Mouse (Mus musculus): ENCODE measurements around the gene Cacna1e. TPM values are rescaled to one million over a fixed set of nuclear protein-coding genes. Genes with fewer than 3 reads are reported as not detected.

Gene Cacna1e
- polyA plus RNA-seq, 1 experiment from 2014 or later: 1.3 TPM

- Histone ChIP-seq H3K4me3 (replicated peaks) (no peak overlapping the region), H3K4me1 (no peaks in the 10 kb centered on the region), H3K9ac (no peak overlapping the region), H3K27ac (replicated peaks) (no peak overlapping the region), H3K27me3 (no peaks in the 10 kb centered on the region), H3K9me3 (replicated peaks) (no peaks in the 10 kb centered on the region), H3K4me2 (replicated peaks) (no peak overlapping the region), H3K36me3 (no peaks in the 10 kb centered on the region)
- ATAC-seq (ENCODE audit: insufficient number of reproducible peaks, low FRiP score, low TSS enrichment, low read depth): no peak
- WGBS: 56% methylated on average over 5 of the region's 5 CpGs
Observed at GRCm38 (mm10) chr1:154802301-154802904, 81.9 kb downstream of the Cacna1e start.

- no peak for ATAC-seq (ENCODE audit: insufficient number of reproducible peaks, low FRiP score, low TSS enrichment, low read depth)
- H3K4me3 ChIP-seq (replicated peaks): no peak overlapping the region
Observed at GRCm38 (mm10) chr1:154799257-154799656, 85.0 kb downstream of the Cacna1e start.

GRCm38 (mm10) chr1:154798771-154799170, 85.5 kb downstream of the Cacna1e start:
- WGBS: 64% methylated on average over 2 of the region's 2 CpGs
- H3K27me3 ChIP-seq: no peaks in the 10 kb centered on the region
- no peaks in the 10 kb centered on the region for H3K4me1 ChIP-seq
- H3K9me3 ChIP-seq (replicated peaks): no peaks in the 10 kb centered on the region
- H3K9ac ChIP-seq: no peak overlapping the region
- no peak for ATAC-seq (ENCODE audit: insufficient number of reproducible peaks, low FRiP score, low TSS enrichment, low read depth)
- no peak overlapping the region for H3K27ac ChIP-seq (replicated peaks)
- H3K4me2 ChIP-seq (replicated peaks): no peak overlapping the region
- no peak overlapping the region for H3K4me3 ChIP-seq (replicated peaks)
- H3K36me3 ChIP-seq: no peaks in the 10 kb centered on the region

More at GRCm38 (mm10) chr1:154799257-154799656, 85.0 kb downstream of the Cacna1e start:
- H3K27me3 ChIP-seq: no peaks in the 10 kb centered on the region
- no peaks in the 10 kb centered on the region for H3K9me3 ChIP-seq (replicated peaks)
- no peak overlapping the region for H3K27ac ChIP-seq (replicated peaks)
- WGBS: 85% methylated on average over 31 of the region's 31 CpGs
- H3K4me2 ChIP-seq (replicated peaks): no peak overlapping the region
- H3K36me3 ChIP-seq: no peaks in the 10 kb centered on the region
- H3K4me1 ChIP-seq: no peaks in the 10 kb centered on the region
- H3K9ac ChIP-seq: no peak overlapping the region

GRCm38 (mm10) chr1:154796685-154797084, 87.6 kb downstream of the Cacna1e start:
- H3K27ac ChIP-seq (replicated peaks): no peak overlapping the region
- peaks cover 4% of the 10 kb centered on the region; the same call in 1 of the 2 replicates for H3K4me1 ChIP-seq
- 57% methylated on average over 2 of the region's 2 CpGs for WGBS
- no peaks in the 10 kb centered on the region for H3K36me3 ChIP-seq
- H3K27me3 ChIP-seq: no peaks in the 10 kb centered on the region
- ATAC-seq (ENCODE audit: insufficient number of reproducible peaks, low FRiP score, low TSS enrichment, low read depth): no peak
- no peak overlapping the region for H3K4me3 ChIP-seq (replicated peaks)
- no peak overlapping the region for H3K9ac ChIP-seq
- no peak overlapping the region for H3K4me2 ChIP-seq (replicated peaks)
- no peaks in the 10 kb centered on the region for H3K9me3 ChIP-seq (replicated peaks)

- Histone ChIP-seq H3K36me3 (no peaks in the 10 kb centered on the region), H3K4me3 (replicated peaks) (no peak overlapping the region), H3K4me1 (peaks cover 7% of the 10 kb centered on the region; the same call in 1 of the 2 replicates), H3K4me2 (replicated peaks) (no peak overlapping the region), H3K9me3 (replicated peaks) (no peaks in the 10 kb centered on the region), H3K27me3 (no peaks in the 10 kb centered on the region), H3K9ac (no peak overlapping the region), H3K27ac (replicated peaks) (no peak overlapping the region)
- ATAC-seq (ENCODE audit: insufficient number of reproducible peaks, low FRiP score, low TSS enrichment, low read depth): no peak
- 87% methylated on average over 8 of the region's 8 CpGs for WGBS
Observed at GRCm38 (mm10) chr1:154794518-154794951, 89.8 kb downstream of the Cacna1e start.

GRCm38 (mm10) chr1:154791544-154792174, 92.6 kb downstream of the Cacna1e start:
- H3K9ac ChIP-seq: no peak overlapping the region
- no peaks in the 10 kb centered on the region for H3K36me3 ChIP-seq
- WGBS: 53% methylated on average over 13 of the region's 13 CpGs
- no peaks in the 10 kb centered on the region for H3K9me3 ChIP-seq (replicated peaks)
- ATAC-seq (ENCODE audit: insufficient number of reproducible peaks, low FRiP score, low TSS enrichment, low read depth): no peak
- no peak overlapping the region; the same call in 1 of the 2 replicates for H3K4me2 ChIP-seq (replicated peaks)
- H3K27me3 ChIP-seq: no peaks in the 10 kb centered on the region
- peak overlapping the region; percentile 5; the same call in 1 of the 2 replicates for H3K27ac ChIP-seq (replicated peaks)
- peaks cover 7% of the 10 kb centered on the region; the same call in 1 of the 2 replicates for H3K4me1 ChIP-seq
- H3K4me3 ChIP-seq (replicated peaks): no peak overlapping the region

GRCm38 (mm10) chr1:154788491-154788890, 95.8 kb downstream of the Cacna1e start:
- no peak for ATAC-seq (ENCODE audit: insufficient number of reproducible peaks, low FRiP score, low TSS enrichment, low read depth)
- H3K9ac ChIP-seq: no peak overlapping the region
- peaks cover 13% of the 10 kb centered on the region; the same call in 1 of the 2 replicates for H3K4me1 ChIP-seq
- peaks cover 19% of the 10 kb centered on the region for H3K27me3 ChIP-seq
- no peak overlapping the region for H3K4me3 ChIP-seq (replicated peaks)
- WGBS: 69% methylated on average over 4 of the region's 4 CpGs
- H3K36me3 ChIP-seq: no peaks in the 10 kb centered on the region
- H3K27ac ChIP-seq (replicated peaks): no peak overlapping the region
- no peak overlapping the region for H3K4me2 ChIP-seq (replicated peaks)
- no peaks in the 10 kb centered on the region for H3K9me3 ChIP-seq (replicated peaks)

GRCm38 (mm10) chr1:154788069-154788468, 96.2 kb downstream of the Cacna1e start:
- no peak for ATAC-seq (ENCODE audit: insufficient number of reproducible peaks, low FRiP score, low TSS enrichment, low read depth)

GRCm38 (mm10) chr1:154787418-154787817, 96.9 kb downstream of the Cacna1e start:
- ATAC-seq (ENCODE audit: insufficient number of reproducible peaks, low FRiP score, low TSS enrichment, low read depth): no peak

More at GRCm38 (mm10) chr1:154788069-154788468, 96.2 kb downstream of the Cacna1e start:
- H3K4me1 ChIP-seq: peaks cover 13% of the 10 kb centered on the region; the same call in 1 of the 2 replicates
- peaks cover 20% of the 10 kb centered on the region for H3K27me3 ChIP-seq
- H3K36me3 ChIP-seq: no peaks in the 10 kb centered on the region
- no peak overlapping the region for H3K9ac ChIP-seq
- H3K4me2 ChIP-seq (replicated peaks): no peak overlapping the region
- 4% methylated on average over 5 of the region's 5 CpGs for WGBS
- H3K4me3 ChIP-seq (replicated peaks): no peak overlapping the region
- no peak overlapping the region for H3K27ac ChIP-seq (replicated peaks)
- H3K9me3 ChIP-seq (replicated peaks): no peaks in the 10 kb centered on the region

GRCm38 (mm10) chr1:154786243-154786669, 98.0 kb downstream of the Cacna1e start:
- Histone ChIP-seq H3K9me3 (replicated peaks) (no peaks in the 10 kb centered on the region), H3K4me3 (replicated peaks) (no peak overlapping the region), H3K36me3 (no peaks in the 10 kb centered on the region), H3K27ac (replicated peaks) (no peak overlapping the region), H3K9ac (no peak overlapping the region), H3K27me3 (peaks cover 20% of the 10 kb centered on the region), H3K4me2 (replicated peaks) (peak overlapping the region; percentile 21; the same call in 1 of the 2 replicates), H3K4me1 (0 out of 2 replicates have a peak, but pooled peaks cover 6% of the 10 kb centered on the region)
- peak; percentile 55; the same call in 1 of the 2 replicates for ATAC-seq (ENCODE audit: insufficient number of reproducible peaks, low FRiP score, low TSS enrichment, low read depth)
- WGBS: 4% methylated on average over 4 of the region's 4 CpGs

More at GRCm38 (mm10) chr1:154787418-154787817, 96.9 kb downstream of the Cacna1e start:
- no peak overlapping the region for H3K4me2 ChIP-seq (replicated peaks)
- no peak overlapping the region for H3K27ac ChIP-seq (replicated peaks)
- 51% methylated on average over 5 of the region's 5 CpGs for WGBS
- no peak overlapping the region for H3K4me3 ChIP-seq (replicated peaks)
- no peak overlapping the region for H3K9ac ChIP-seq
- H3K4me1 ChIP-seq: peaks cover 13% of the 10 kb centered on the region; the same call in 1 of the 2 replicates
- H3K9me3 ChIP-seq (replicated peaks): no peaks in the 10 kb centered on the region
- H3K27me3 ChIP-seq: peaks cover 20% of the 10 kb centered on the region
- no peaks in the 10 kb centered on the region for H3K36me3 ChIP-seq

GRCm38 (mm10) chr1:154784862-154785261, 99.4 kb downstream of the Cacna1e start:
- 28% methylated on average over 12 of the region's 12 CpGs for WGBS
- no peak overlapping the region for H3K27ac ChIP-seq (replicated peaks)
- no peaks in the 10 kb centered on the region for H3K9me3 ChIP-seq (replicated peaks)
- H3K27me3 ChIP-seq: peaks cover 20% of the 10 kb centered on the region
- H3K4me3 ChIP-seq (replicated peaks): no peak overlapping the region
- H3K4me2 ChIP-seq (replicated peaks): no peak overlapping the region
- H3K36me3 ChIP-seq: no peaks in the 10 kb centered on the region
- no peak for ATAC-seq (ENCODE audit: insufficient number of reproducible peaks, low FRiP score, low TSS enrichment, low read depth)
- no peak overlapping the region for H3K9ac ChIP-seq
- 0 out of 2 replicates have a peak, but pooled peaks cover 6% of the 10 kb centered on the region for H3K4me1 ChIP-seq
